Mouse (Mus musculus): ENCODE data around the gene Rpl37. TPM values are rescaled to one million over a fixed set of nuclear protein-coding genes. Genes with fewer than 3 reads are reported as not detected.
A peak's percentile ranks its signal among the peaks of the same experiment; 100 is the strongest.

The Rpl37 gene
- total RNA-seq, 2 experiments from 2014 or later = 429 to 446 TPM

DNA sequence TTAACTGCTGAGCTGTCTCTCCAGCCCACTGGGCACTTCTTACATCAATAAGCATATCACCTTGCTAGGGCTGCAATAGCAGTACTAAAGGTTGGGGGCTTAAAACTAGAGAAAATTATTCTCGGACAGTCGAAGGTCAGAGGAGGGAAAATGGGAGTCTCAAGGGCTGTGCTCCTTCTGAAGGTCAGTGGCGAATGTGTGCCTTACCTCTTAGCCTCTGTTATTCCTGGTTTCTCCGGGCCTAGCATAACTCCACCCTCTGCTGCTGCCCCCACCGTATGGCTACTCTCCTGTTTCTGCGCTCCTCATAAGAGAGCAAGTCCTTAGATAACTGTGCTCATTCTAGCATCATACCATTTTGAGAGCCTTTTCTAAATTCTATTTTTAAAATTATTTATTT lies 35.7 kb downstream of the Rpl37 start:
- DNase-seq = no peak

DNA sequence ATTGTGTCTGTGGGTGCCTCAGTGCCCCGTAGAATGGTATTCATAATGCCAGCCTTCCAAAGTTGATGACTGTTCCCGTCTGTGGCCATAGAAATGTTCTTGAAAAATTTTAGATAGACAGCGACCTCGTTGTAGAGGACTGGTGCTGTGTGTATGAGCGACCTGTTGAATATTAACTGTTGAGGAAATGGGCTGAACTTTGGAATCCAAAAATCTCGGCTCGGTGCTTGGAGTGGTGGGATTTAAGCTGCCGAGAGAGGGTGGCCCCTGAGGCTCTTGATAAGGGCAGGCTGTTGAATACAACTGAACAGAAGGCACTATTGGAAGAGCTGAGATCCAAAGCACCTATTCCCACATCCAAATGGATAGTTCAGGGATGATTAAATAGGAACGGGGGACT lies 38.2 kb downstream of the Rpl37 start:
- DNase-seq = no peak

DNA sequence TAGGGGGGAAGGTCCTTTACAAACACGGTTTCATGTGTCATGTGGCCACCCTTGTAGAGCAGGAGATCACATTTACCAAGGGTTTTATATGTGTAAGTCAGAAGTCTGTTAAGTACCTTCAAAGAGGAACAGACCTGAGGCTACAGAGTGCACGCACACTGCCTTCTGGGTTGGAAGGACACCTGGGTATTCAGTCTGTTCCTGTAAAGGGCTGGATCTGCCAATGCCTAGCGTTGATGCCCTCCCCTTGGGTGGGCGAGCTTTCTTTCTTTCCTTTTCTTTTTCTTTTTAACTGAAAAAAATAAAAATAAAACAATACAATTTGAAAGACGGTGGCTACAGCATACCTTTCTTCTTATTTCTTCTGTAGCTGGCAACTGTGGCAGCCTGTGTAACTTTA lies 38.6 kb downstream of the Rpl37 start:
- no peak for DNase-seq

DNA sequence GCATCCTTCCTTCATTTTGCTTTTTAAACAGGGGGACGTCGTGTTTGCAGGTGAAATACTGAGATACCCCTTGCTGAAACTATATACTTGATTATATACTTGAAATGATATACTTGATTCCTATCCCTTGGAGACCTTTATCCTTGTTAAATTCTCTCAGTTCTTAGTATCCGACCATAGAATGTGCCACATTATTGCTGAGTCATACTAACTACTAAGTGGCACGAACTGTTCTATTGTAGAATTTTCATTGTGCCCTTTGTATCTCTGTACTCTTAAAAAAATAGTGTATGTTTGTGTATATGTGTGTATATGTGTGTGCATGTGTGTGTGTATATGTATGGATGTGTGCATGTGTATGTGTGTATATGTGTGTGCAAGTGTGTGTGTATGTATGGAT lies 39.9 kb downstream of the Rpl37 start:
- no peak for DNase-seq

DNA sequence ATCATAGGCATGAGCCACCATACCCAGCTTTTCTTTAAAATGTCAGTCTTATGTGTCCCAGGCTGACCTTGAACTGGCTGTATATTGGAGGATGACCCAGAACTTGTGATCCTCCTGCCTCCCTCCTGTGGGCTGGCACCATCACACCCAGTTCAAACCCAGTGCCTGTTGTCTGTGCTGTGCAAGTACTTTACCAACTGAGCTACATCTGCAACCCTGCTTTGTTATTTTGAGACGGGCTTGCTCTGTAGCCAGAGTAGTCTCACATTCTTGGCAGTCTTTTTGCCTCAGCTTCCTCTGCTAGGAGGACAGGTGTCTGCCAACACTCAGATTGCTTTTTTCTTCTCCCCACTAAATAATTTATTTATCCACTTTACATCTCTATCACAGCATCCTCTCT lies 40.9 kb downstream of the Rpl37 start:
- DNase-seq = no peak

DNA sequence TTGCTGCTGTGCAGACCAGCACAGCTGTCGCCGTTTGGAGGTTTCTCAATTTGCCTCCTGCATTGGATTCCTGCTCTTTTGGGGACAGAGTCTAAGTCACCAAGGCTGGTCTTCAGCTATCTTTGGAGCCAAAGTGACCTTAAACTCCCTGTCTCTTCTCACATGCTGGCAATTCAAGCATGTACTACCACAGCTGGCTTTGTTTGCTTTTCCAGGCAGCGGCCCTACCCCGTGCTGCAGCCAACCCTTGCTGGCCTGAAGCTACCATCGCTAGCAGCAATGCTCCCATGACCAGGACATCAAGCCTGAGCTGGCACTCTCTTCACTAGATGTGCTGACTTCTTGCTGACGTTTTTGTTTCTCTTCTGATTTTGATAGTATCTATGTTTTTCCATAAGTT lies 42.4 kb downstream of the Rpl37 start:
- peak; percentile 38 for DNase-seq

DNA sequence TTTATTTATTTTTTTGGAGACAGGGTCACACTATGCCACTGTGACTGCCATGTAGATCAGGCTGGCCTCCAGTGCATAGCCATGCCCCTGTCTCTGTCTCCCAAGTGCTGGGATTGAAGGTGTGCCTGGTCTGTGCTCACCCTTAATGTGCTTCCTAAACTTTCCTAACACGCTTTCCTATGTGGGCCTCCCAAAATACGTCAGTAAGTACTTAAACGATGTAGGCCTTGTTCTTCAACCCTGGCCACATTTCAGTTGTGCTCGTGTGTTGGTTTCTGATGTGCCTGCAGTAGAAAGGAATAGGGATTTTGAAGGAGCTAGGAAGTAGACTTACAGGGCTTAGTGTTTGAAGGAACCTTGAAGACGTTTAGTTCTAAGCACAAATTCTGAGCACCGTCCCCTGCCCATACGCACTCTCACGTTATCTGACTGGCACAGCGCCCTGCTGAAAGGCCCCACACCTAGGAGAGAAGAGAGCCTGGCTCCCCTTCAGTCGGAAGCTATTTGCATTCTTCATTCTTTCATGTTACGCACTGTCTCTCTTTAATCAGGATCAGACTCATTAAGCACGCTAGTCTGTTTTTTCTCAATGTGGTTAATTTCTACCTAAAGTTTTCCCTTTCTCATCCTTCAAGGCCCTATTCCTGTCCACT lies 48.8 kb downstream of the Rpl37 start:
- DNase-seq = no peak

Other genes starting within 250 kb of the Rpl37 start
- not detected for gene Mroh2b, start 217.9 kb upstream of the Rpl37 start, total RNA-seq (2021)
- 1 to 10 TPM; 6.4 to 6.6 TPM for gene C7, start 52.9 kb upstream of the Rpl37 start, total RNA-seq (2021)
- gene Card6, start 8.1 kb upstream of the Rpl37 start, total RNA-seq (2021) = 1 to 10 TPM; 9.3 TPM
- 10 to 100 TPM; 27.8 to 31.8 TPM for gene Prkaa1, start 27.2 kb downstream of the Rpl37 start, total RNA-seq (2021)
- gene Ttc33, start 68.9 kb downstream of the Rpl37 start, total RNA-seq (2021) = 10 to 100 TPM; 32.7 to 35.4 TPM
- gene Ptger4, start 127.5 kb downstream of the Rpl37 start, total RNA-seq (2021) = 1 to 10 TPM; 4.1 to 5.6 TPM

Measured in adrenal gland, postnatal 10 days (tissue).